Mouse (Mus musculus): ENCODE data around the gene Fxyd3.

- TF ChIP-seq POLR2A (IDR thresholded peaks at IDR 0.05; ENCODE audit: insufficient read depth, low read depth, low read length) (peak; percentile 40; the same call in 1 of the 2 replicates), CTCF (IDR thresholded peaks at IDR 0.05) (peak; percentile 93)
These were observed 21.2 kb upstream of the Fxyd3 start for GRCm38 (mm10) chr7:31097583-31098248.

Data from heart, adult 2 months (tissue).